Mouse (Mus musculus) bone marrow macrophage, adult 2 months (primary cell): ENCODE measurements around the gene Neto2. TPM values are rescaled to one million over a fixed set of nuclear protein-coding genes. Genes with fewer than 3 reads are reported as not detected.

ENCODE experiments used
- H3K27ac ChIP-seq: 2 replicates; pipeline ENCODE4 v1.5.1; 2012; ENCODE audit warnings: low read depth, low read length; ENCODE audit not compliant: insufficient read depth
- H3K4me1 ChIP-seq: 2 replicates; pipeline ENCODE4 v1.6.1; 2012; ENCODE audit warnings: low read length; ENCODE audit not compliant: control insufficient read depth, insufficient read depth
- H3K4me3 ChIP-seq: 2 replicates; pipeline ENCODE4 v1.5.1; 2012; ENCODE audit warnings: mild to moderate bottlenecking, low read length, moderate library complexity; ENCODE audit not compliant: insufficient read depth
- CTCF ChIP-seq: IDR thresholded peaks from 2 replicates; pipeline ENCODE4 v1.5.1; 2012; ENCODE audit warnings: low read depth, mild to moderate bottlenecking, low read length, moderate library complexity
- POLR2A ChIP-seq: IDR thresholded peaks from 2 replicates; pipeline ENCODE4 v1.6.1; 2012; ENCODE audit warnings: mild to moderate bottlenecking, low read depth, low read length, borderline replicate concordance
- polyA plus RNA-seq: library from polyadenylated mRNA; stranded (reverse); fragments of >200 nt; gene quantifications from 2 replicates; pipeline ENCODE4 v1.2.4, GENCODE M21; 2012; ENCODE audit not compliant: missing spikeins, insufficient read depth, insufficient read length

The Neto2 gene
- polyA plus RNA-seq, 1 experiment = 0.38 TPM

GRCm38 (mm10) chr8:85606561-85606960, 94.2 kb downstream of the Neto2 start:
- Histone ChIP-seq H3K4me1 (peaks cover 9% of the 10 kb centered on the region; the same call in 1 of the 2 replicates), H3K4me3 (no peak overlapping the region)
- TF ChIP-seq CTCF = no peak
- no peak for TF ChIP-seq POLR2A

GRCm38 (mm10) chr8:85604201-85604600, 96.5 kb downstream of the Neto2 start:
- Histone ChIP-seq H3K4me1 (peaks cover 9% of the 10 kb centered on the region; the same call in 1 of the 2 replicates), H3K27ac (no peak overlapping the region), H3K4me3 (no peak overlapping the region)
- TF ChIP-seq POLR2A (no peak), CTCF (no peak)

More at GRCm38 (mm10) chr8:85606561-85606960, 94.2 kb downstream of the Neto2 start:
- no peak overlapping the region for H3K27ac ChIP-seq

- TF ChIP-seq POLR2A = no peak
- TF ChIP-seq CTCF = peak; percentile 70
- Histone ChIP-seq H3K4me3 (no peak overlapping the region), H3K27ac (no peak overlapping the region), H3K4me1 (peaks cover 9% of the 10 kb centered on the region; the same call in 1 of the 2 replicates)
These were observed 97.4 kb downstream of the Neto2 start for GRCm38 (mm10) chr8:85603203-85603895.

GRCm38 (mm10) chr8:85602737-85603136, 98.0 kb downstream of the Neto2 start:
- Histone ChIP-seq H3K4me1 (0 out of 2 replicates have a peak, but pooled peaks cover 6% of the 10 kb centered on the region), H3K27ac (no peak overlapping the region), H3K4me3 (no peak overlapping the region)
- no peak for TF ChIP-seq POLR2A
- TF ChIP-seq CTCF = no peak

GRCm38 (mm10) chr8:85601741-85602140, 99.0 kb downstream of the Neto2 start:
- Histone ChIP-seq H3K4me1 (0 out of 2 replicates have a peak, but pooled peaks cover 6% of the 10 kb centered on the region), H3K4me3 (no peak overlapping the region), H3K27ac (no peak overlapping the region)
- TF ChIP-seq CTCF (no peak), POLR2A (no peak)

GRCm38 (mm10) chr8:85597413-85598191, 103.1 kb downstream of the Neto2 start:
- Histone ChIP-seq H3K4me1 (no peaks in the 10 kb centered on the region), H3K27ac (no peak overlapping the region), H3K4me3 (no peak overlapping the region)
- no peak for TF ChIP-seq CTCF
- no peak for TF ChIP-seq POLR2A

- TF ChIP-seq POLR2A (no peak), CTCF (no peak)
- H3K4me1 ChIP-seq = no peaks in the 10 kb centered on the region
- no peak overlapping the region for H3K4me3 ChIP-seq
- no peak overlapping the region for H3K27ac ChIP-seq
These were observed 105.3 kb downstream of the Neto2 start for GRCm38 (mm10) chr8:85595391-85595790.

GRCm38 (mm10) chr8:85594983-85595382, 105.7 kb downstream of the Neto2 start:
- Histone ChIP-seq H3K4me3 (no peak overlapping the region), H3K4me1 (no peaks in the 10 kb centered on the region), H3K27ac (no peak overlapping the region)
- TF ChIP-seq POLR2A (no peak), CTCF (no peak)

- Histone ChIP-seq H3K4me3 (no peak overlapping the region), H3K4me1 (no peaks in the 10 kb centered on the region), H3K27ac (no peak overlapping the region)
- TF ChIP-seq CTCF (no peak), POLR2A (no peak)
These were observed 107.4 kb downstream of the Neto2 start for GRCm38 (mm10) chr8:85593324-85593723.

GRCm38 (mm10) chr8:85591532-85591931, 109.2 kb downstream of the Neto2 start:
- Histone ChIP-seq H3K4me1 (no peaks in the 10 kb centered on the region), H3K27ac (no peak overlapping the region), H3K4me3 (no peak overlapping the region)
- TF ChIP-seq CTCF = no peak
- no peak for TF ChIP-seq POLR2A
